ENCODE assay signal across 32 mouse cellular contexts in the genomic region with DNA sequence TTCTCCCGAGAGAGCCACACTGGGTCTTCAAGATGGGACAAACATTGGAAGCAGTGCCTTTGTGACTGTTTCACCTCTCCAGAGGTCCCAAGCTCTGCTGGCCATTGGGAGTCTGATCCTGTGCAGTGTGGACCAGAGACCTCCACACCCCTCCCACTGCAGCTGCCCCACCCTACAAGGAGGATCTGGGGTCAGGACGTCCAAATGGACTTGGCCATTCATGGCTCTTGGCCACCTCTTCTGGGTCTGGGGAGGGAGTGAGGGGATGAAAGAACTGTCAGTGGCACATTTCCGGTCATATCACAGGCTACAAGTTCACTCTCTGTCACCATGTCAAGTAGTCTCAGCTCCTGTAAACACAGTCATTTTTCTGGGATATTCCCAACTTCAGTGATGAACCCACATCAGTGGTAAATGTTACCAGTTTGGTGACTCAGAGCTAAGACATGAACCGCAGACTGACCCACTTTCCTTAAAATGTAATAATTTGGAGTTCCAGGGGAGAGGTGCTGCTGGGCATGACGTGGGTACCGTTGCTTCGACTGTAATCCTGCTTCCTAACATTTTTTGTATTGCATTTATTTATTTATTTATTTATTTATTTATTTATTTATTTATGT. TPM values are rescaled to one million over a fixed set of nuclear protein-coding genes. Genes with fewer than 3 reads are reported as not detected.
DNase-seq lines count a peak whose midpoint lies in the region; ATAC-seq and TF ChIP-seq lines count a peak whose summit lies in the region.
"Had no signal": no experiment of that assay in that cellular context is flagged by ENCODE, and none has a peak within 500 bp of the region (broad histone marks: within the 10 kb centered on the region; RNA-seq: fewer than 3 reads in every experiment).

No protein-coding gene starts in this region.

- H3K36me3 ChIP-seq in liver, adult 2 months (ENCODE audit: control insufficient read depth, insufficient read depth, low read length) = no peaks in the 10 kb centered on the region
- no peaks in the 10 kb centered on the region for H3K36me3 ChIP-seq in liver, postnatal 0 days (replicated peaks; ENCODE audit: insufficient read depth, low read length)
- H3K36me3 ChIP-seq: heart, embryonic 12.5 days; hindbrain, embryonic 10.5 days; kidney, embryonic 15.5 days; liver, embryonic 13.5 days; midbrain, embryonic 10.5 days; midbrain, embryonic 15.5 days; stomach, embryonic 15.5 days had no signal

- DNase-seq in adrenal gland, adult 2 months = peak; percentile 49
- DNase-seq in adrenal gland, postnatal 4 days (ENCODE audit: low spot score in 2 of 2) = no peak
- DNase-seq in liver, adult 2 months (ENCODE audit: extremely low read depth, low read depth, low spot score) = peak; percentile 15
- no peak for DNase-seq in liver, postnatal 0 days
- peak; percentile 73 for DNase-seq in 3134 (ENCODE audit: extremely low read depth, insufficient read length, low spot score)
- peak; percentile 14 for DNase-seq in brain, adult 2 months (ENCODE audit: low read depth, low spot score)
- DNase-seq in thymus, postnatal 10 days (ENCODE audit: low spot score in 2 of 2) = no peak
- DNase-seq: adrenal gland, postnatal 14 days; cerebellum, adult 18-20 months; cerebellum, postnatal 10 days; gastrocnemius, postnatal 14 days; heart, adult 18-20 months; heart, postnatal 10 days; kidney, adult 18-20 months; kidney, postnatal 25 days; liver, embryonic 13.5 days; lung, embryonic 14.5 days; right cerebral cortex, postnatal 25 days; thymus, adult 18-20 months; thymus, postnatal 36 days had no signal

- no peak overlapping the region for H3K27ac ChIP-seq in liver, adult 2 months (replicated peaks; ENCODE audit: insufficient read depth, low read depth, low read length)
- H3K27ac ChIP-seq in liver, postnatal 0 days (ENCODE audit: low read depth) = no peak overlapping the region
- H3K27ac ChIP-seq: embryonic facial prominence, embryonic 13.5 days; hindbrain, embryonic 10.5 days; kidney, embryonic 15.5 days; left cerebral cortex, adult 2 months; liver, embryonic 13.5 days; midbrain, embryonic 10.5 days; midbrain, embryonic 15.5 days; stomach, embryonic 15.5 days had no signal

- no peak for TF ChIP-seq CTCF in liver, adult 2 months (IDR thresholded peaks at IDR 0.05; ENCODE audit: low read depth, low read length)
- TF ChIP-seq CTCF in liver, postnatal 0 days (IDR thresholded peaks at IDR 0.05; ENCODE audit: low read depth) = no peak

- no peaks in the 10 kb centered on the region for H3K9me3 ChIP-seq in liver, postnatal 0 days (ENCODE audit: low read length)
- H3K9me3 ChIP-seq: embryonic facial prominence, embryonic 13.5 days; heart, embryonic 12.5 days; hindbrain, embryonic 10.5 days; kidney, embryonic 15.5 days; liver, embryonic 13.5 days; midbrain, embryonic 10.5 days; midbrain, embryonic 15.5 days; stomach, embryonic 15.5 days had no signal

- 90% methylated on average over 7 of the region's 7 CpGs for WGBS in liver, adult 2 months
- 79% methylated on average over 7 of the region's 7 CpGs for WGBS in liver, postnatal 0 days (ENCODE audit: insufficient replicate concordance)

- TF ChIP-seq EP300 in liver, postnatal 0 days (IDR thresholded peaks at IDR 0.05; ENCODE audit: low read depth) = no peak

- ATAC-seq in liver, postnatal 0 days = no peak
- ATAC-seq: activated CD4-positive, CD25-positive, alpha-beta regulatory T cell, adult 4 months; forebrain, embryonic 16.5 days; hindbrain, embryonic 16.5 days; midbrain, embryonic 15.5 days had no signal

- TF ChIP-seq POLR2A in liver, adult 2 months (IDR thresholded peaks at IDR 0.05; ENCODE audit: extremely low read depth, insufficient read depth, low read length) = no peak

- H3K4me2 ChIP-seq in liver, postnatal 0 days (ENCODE audit: low read depth, low read length) = no peak overlapping the region
- H3K4me2 ChIP-seq: embryonic facial prominence, embryonic 13.5 days; heart, embryonic 12.5 days; kidney, embryonic 15.5 days; liver, embryonic 13.5 days; lung, embryonic 14.5 days; midbrain, embryonic 15.5 days; stomach, embryonic 15.5 days had no signal

- no peak overlapping the region for H3K9ac ChIP-seq in liver, adult 2 months (ENCODE audit: low read depth, low read length)
- H3K9ac ChIP-seq in liver, postnatal 0 days (replicated peaks) = no peak overlapping the region
- H3K9ac ChIP-seq: embryonic facial prominence, embryonic 13.5 days; heart, embryonic 12.5 days; kidney, embryonic 15.5 days; liver, embryonic 13.5 days; lung, embryonic 14.5 days; midbrain, embryonic 15.5 days; stomach, embryonic 15.5 days had no signal

- no peaks in the 10 kb centered on the region; the same call in 1 of the 2 replicates for H3K4me1 ChIP-seq in liver, adult 2 months (ENCODE audit: control insufficient read depth, insufficient read depth, low read length)
- H3K4me1 ChIP-seq in liver, postnatal 0 days (ENCODE audit: insufficient read depth) = no peaks in the 10 kb centered on the region

- no peak overlapping the region for H3K4me3 ChIP-seq in liver, adult 2 months (ENCODE audit: insufficient read depth, low read depth, low read length)
- no peak overlapping the region for H3K4me3 ChIP-seq in liver, postnatal 0 days (ENCODE audit: low read depth, low read length)
- H3K4me3 ChIP-seq: embryonic facial prominence, embryonic 13.5 days; heart, embryonic 12.5 days; hindbrain, embryonic 10.5 days; kidney, embryonic 15.5 days; left cerebral cortex, adult 2 months; liver, embryonic 13.5 days; midbrain, embryonic 10.5 days; midbrain, embryonic 15.5 days; stomach, embryonic 15.5 days had no signal

- no peaks in the 10 kb centered on the region for H3K79me2 ChIP-seq in liver, adult 2 months (ENCODE audit: control insufficient read depth, insufficient read depth, low read length)

- H3K27me3 ChIP-seq in liver, adult 2 months (ENCODE audit: control insufficient read depth, insufficient read depth, low read length) = 0 out of 2 replicates have a peak, but pooled peaks cover 2% of the 10 kb centered on the region
- peaks cover 16% of the 10 kb centered on the region for H3K27me3 ChIP-seq in liver, postnatal 0 days (ENCODE audit: insufficient read depth, low read length)
- H3K27me3 ChIP-seq: embryonic facial prominence, embryonic 13.5 days; heart, embryonic 12.5 days had no signal

RNA-seq across cellular contexts. Expression of a gene that starts 5.8 kb away (rescaled TPM):
- 10 to 100 TPM; 36.4 to 37.1 TPM for total RNA-seq in adrenal gland, adult 2 months (2021)
- polyA plus RNA-seq in adrenal gland, adult 2 months (2012; rRNA removed) = 20.1 and 21.3 TPM in 2 replicates
- total RNA-seq in adrenal gland, postnatal 4 days (2021) = 100 to 1,000 TPM; 132 to 140 TPM
- 2.0 and 3.0 TPM in 2 replicates for total RNA-seq in liver, adult 2 months (2014; rRNA removed)
- 2.0 and 2.1 TPM in 2 replicates for polyA plus RNA-seq in liver, adult 2 months (2012; rRNA removed)
- 9.5 and 10.9 TPM in 2 replicates for polyA plus RNA-seq in liver, postnatal 0 days (2015; fragmentation: Nextera tagmentation; extraction: Ambion mirVana)
- total RNA-seq: neutrophil, adult 5-6 weeks had no signal
- polyA plus RNA-seq: activated CD4-positive, CD25-positive, alpha-beta regulatory T cell, adult 4 months had no signal

Comparison
In these comparisons a context has a peak if more than half of its experiments do, and no peak if none do; other contexts are left out.
1. DNase-seq: peak in adrenal gland, adult 2 months (single experiment), liver, adult 2 months (single experiment), 3134 (single experiment) and brain, adult 2 months (single experiment); none in adrenal gland, postnatal 4 days (0 of 2), liver, postnatal 0 days (single experiment) and thymus, postnatal 10 days (0 of 2).